27 mouse cellular contexts compared by ENCODE assay signal in the genomic region with DNA sequence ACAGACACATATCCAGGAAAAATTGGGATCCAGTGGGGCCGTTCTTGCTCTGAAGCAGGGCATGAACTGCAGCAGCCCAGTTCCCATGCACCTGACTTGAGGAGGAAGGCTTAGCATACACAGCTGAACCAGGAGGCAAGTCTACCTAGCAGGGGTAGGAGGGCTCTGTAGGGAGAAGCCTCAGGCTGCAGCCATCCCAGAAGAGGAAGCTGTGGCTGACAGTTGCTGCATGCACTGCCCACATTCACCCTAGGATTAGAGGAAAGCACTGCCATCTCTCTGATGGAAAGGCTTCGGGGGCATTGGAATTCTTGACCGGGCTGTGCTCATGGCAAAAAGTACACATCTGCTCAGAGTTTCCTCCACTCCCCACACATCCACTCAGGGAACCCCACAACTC. TPM values are rescaled to one million over a fixed set of nuclear protein-coding genes. Genes with fewer than 3 reads are reported as not detected.
"Had no signal": no experiment of that assay in that cellular context is flagged by ENCODE, and none has a peak within 500 bp of the region (broad histone marks: within the 10 kb centered on the region; RNA-seq: fewer than 3 reads in every experiment).

No protein-coding gene starts in this region.

- ATAC-seq: hindbrain, embryonic 16.5 days; inflammation-experienced regulatory T-cells, adult 6 months; intestine, embryonic 15.5 days; intestine, postnatal 0 days had no signal

- DNase-seq: gastrocnemius, postnatal 14 days; gastrocnemius, postnatal 36 days; heart, adult 18-20 months; heart, postnatal 10 days; heart, postnatal 4 days; kidney, adult 18-20 months; kidney, adult 8-10 months; kidney, postnatal 10 days; kidney, postnatal 36 days; layer of hippocampus, adult 9-11 months; layer of hippocampus, postnatal 36 days; liver; liver, embryonic 13.5 days had no signal

RNA-seq across cellular contexts. Expression of gene Slc36a3, which starts 28.3 kb away (rescaled TPM):
- total RNA-seq: gastrocnemius, adult 18-20 months; gastrocnemius, adult 8-10 months; gastrocnemius, postnatal 14 days; gastrocnemius, postnatal 36 days; heart, adult 18-20 months; heart, adult 8-10 months; heart, postnatal 10 days; heart, postnatal 25 days; heart, postnatal 4 days; layer of hippocampus, adult 18-20 months; layer of hippocampus, adult 8-10 months; layer of hippocampus, postnatal 14 days; layer of hippocampus, postnatal 36 days; left cerebral cortex, adult 2 months; left cerebral cortex, postnatal 14 days; left cerebral cortex, postnatal 36 days had no signal
